Mouse (Mus musculus): ENCODE data around the gene Abcc9. TPM values are rescaled to one million over a fixed set of nuclear protein-coding genes. Genes with fewer than 3 reads are reported as not detected.

Abcc9 gene
- polyA plus RNA-seq, 1 experiment: 0.36 TPM

DNA sequence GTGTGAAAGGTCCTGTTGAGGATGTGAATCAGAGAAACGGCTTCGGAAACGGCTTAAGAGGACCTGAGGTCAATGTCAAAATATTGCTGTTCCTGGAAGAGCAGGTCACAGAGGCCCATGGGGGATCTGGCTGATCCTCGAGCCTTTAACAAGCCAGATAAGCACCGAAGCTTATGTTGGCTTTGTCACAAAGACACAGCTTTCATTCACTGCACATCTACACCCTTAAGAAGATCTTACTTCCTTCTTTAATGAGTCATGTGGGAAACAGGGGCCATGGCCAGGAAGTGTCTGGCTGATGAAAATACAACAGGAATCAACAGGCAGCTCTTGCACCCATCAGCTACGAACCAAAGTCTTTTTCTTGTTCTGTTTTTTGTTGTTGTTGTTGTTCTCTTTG is 6.3 kb upstream of the Abcc9 start:
- no peaks in the 10 kb centered on the region for H3K36me3 ChIP-seq (ENCODE audit: control insufficient read depth, insufficient read depth)
- no peaks in the 10 kb centered on the region for H3K79me2 ChIP-seq (ENCODE audit: control insufficient read depth, insufficient read depth)
- no peaks in the 10 kb centered on the region for H3K27me3 ChIP-seq (ENCODE audit: control insufficient read depth, insufficient read depth, insufficient read length)
- H3ac ChIP-seq (ENCODE audit: control insufficient read depth, insufficient read length): no peak overlapping the region
- TF ChIP-seq USF1 (IDR thresholded peaks at IDR 0.05; ENCODE audit: low read depth) (no peak), TCF12 (IDR thresholded peaks at IDR 0.05; ENCODE audit: insufficient read depth, poor library complexity, severe bottlenecking) (no peak), POLR2AphosphoS2 (IDR thresholded peaks at IDR 0.05; ENCODE audit: insufficient read length, low read depth) (no peak)
- no peak overlapping the region for H3K4me3 ChIP-seq
- H3K4me2 ChIP-seq (ENCODE audit: low read depth): no peak overlapping the region

DNA sequence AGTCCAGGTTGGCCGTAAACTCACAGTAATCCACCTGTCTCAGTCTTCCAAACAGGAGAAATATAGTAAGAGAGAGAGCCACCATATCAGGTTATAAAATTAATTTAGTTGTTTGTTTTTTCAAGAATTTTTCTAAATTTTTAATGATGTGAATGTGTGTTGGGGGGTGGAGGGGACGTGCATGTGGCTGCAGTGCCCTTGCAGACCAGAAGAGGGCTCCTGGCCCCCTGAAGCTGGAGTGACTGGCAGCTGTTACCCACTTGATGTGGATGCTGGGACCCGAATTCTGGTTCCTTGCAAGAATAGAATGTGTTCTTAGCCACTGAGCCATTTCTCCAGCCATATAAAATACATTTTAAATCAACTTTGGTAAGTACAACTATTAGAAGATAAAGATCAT is 4.6 kb upstream of the Abcc9 start:
- Histone ChIP-seq H3K36me3 (ENCODE audit: control insufficient read depth, insufficient read depth) (no peaks in the 10 kb centered on the region), H3K4me2 (ENCODE audit: low read depth) (no peak overlapping the region), H3K27me3 (ENCODE audit: control insufficient read depth, insufficient read depth, insufficient read length) (peaks cover 5% of the 10 kb centered on the region), H3ac (ENCODE audit: control insufficient read depth, insufficient read length) (no peak overlapping the region), H3K4me3 (no peak overlapping the region), H3K79me2 (ENCODE audit: control insufficient read depth, insufficient read depth) (no peaks in the 10 kb centered on the region)
- TF ChIP-seq USF1 (IDR thresholded peaks at IDR 0.05; ENCODE audit: low read depth) (no peak), SRF (IDR thresholded peaks at IDR 0.05; ENCODE audit: control insufficient read depth, insufficient read length, low read depth) (no peak), CEBPB (IDR thresholded peaks at IDR 0.05; ENCODE audit: insufficient read depth, poor library complexity, severe bottlenecking) (no peak), E2F4 (IDR thresholded peaks at IDR 0.05; ENCODE audit: insufficient read depth) (no peak), TCF12 (IDR thresholded peaks at IDR 0.05; ENCODE audit: insufficient read depth, poor library complexity, severe bottlenecking) (no peak)

DNA sequence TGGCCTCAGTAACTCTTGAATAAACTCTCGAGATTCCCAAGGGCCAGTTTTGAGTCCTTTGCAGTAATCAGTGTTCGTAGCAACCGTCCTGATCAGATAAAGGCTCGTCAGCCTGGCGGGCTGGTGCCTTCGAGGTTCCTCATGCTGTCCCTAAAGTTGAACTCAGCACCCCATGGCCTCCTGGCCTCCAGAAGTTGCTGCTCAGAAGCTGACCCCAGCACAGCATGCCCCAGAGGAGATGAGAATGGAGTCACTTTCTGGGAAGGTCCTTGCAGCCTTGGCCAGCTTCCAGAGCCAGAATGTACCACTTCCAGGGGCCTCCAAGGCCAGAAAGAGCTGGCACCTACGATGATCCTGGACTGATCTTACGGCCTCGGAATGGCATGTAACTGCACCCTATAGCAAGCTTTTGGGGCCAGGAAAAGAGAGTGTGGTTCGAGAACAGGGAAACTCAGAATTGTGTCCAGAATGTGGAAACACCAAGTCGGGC is 1.4 kb upstream of the Abcc9 start:
- no peak overlapping the region for H3ac ChIP-seq (ENCODE audit: control insufficient read depth, insufficient read length)
- H3K27me3 ChIP-seq (ENCODE audit: control insufficient read depth, insufficient read depth, insufficient read length): peaks cover 5% of the 10 kb centered on the region
- H3K4me3 ChIP-seq: no peak overlapping the region
- no peaks in the 10 kb centered on the region for H3K79me2 ChIP-seq (ENCODE audit: control insufficient read depth, insufficient read depth)
- no peak overlapping the region for H3K4me2 ChIP-seq (ENCODE audit: low read depth)
- H3K36me3 ChIP-seq (ENCODE audit: control insufficient read depth, insufficient read depth): no peaks in the 10 kb centered on the region
- TF ChIP-seq MYOG (IDR thresholded peaks at IDR 0.05; ENCODE audit: control insufficient read depth in 1 of 3, insufficient read depth in 1 of 3, insufficient read length in 2 of 3, low read depth in 2 of 3) (no peak), CEBPB (IDR thresholded peaks at IDR 0.05; ENCODE audit: insufficient read depth, poor library complexity, severe bottlenecking) (no peak), USF1 (IDR thresholded peaks at IDR 0.05; ENCODE audit: low read depth) (no peak), MYOD1 (IDR thresholded peaks at IDR 0.05; ENCODE audit: control insufficient read depth in 1 of 3, insufficient read length in 2 of 3, low read depth in 2 of 3) (no peak), SRF (IDR thresholded peaks at IDR 0.05; ENCODE audit: control insufficient read depth, insufficient read length, low read depth) (no peak), REST (IDR thresholded peaks at IDR 0.05; ENCODE audit: insufficient read depth, insufficient read length) (no peak), MAX (IDR thresholded peaks at IDR 0.05; ENCODE audit: low read depth) (no peak), TCF12 (IDR thresholded peaks at IDR 0.05; ENCODE audit: insufficient read depth, poor library complexity, severe bottlenecking) (no peak)

DNA sequence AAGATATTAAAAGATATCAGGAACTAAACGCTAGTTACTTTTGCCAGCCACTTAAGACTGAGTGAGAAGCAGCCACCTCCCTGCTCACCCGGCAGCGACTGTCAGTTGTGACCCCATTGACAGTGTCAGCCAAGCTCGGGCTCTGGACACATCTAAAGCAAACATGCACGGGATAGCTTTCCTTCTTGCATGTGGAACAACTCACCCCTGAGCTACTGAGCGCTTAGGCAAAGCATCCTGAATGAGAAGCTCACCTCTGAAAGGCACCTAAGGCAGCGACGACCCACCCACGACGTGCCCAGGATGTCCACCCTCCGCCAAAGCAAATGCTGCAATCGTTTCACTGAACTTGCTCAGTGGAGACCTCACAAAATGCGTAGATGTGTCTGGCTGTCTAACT is 954 bp downstream of the Abcc9 start:
- H3K4me2 ChIP-seq (ENCODE audit: low read depth): no peak overlapping the region
- TF ChIP-seq TCF3 (IDR thresholded peaks at IDR 0.05; ENCODE audit: insufficient read length, low read depth) (no peak), POLR2A (IDR thresholded peaks at IDR 0.05; ENCODE audit: insufficient read length, low read depth) (no peak), MYOD1 (IDR thresholded peaks at IDR 0.05; ENCODE audit: control insufficient read depth in 1 of 3, insufficient read length in 2 of 3, low read depth in 2 of 3) (no peak), E2F4 (IDR thresholded peaks at IDR 0.05; ENCODE audit: insufficient read depth) (no peak), REST (IDR thresholded peaks at IDR 0.05; ENCODE audit: insufficient read depth, insufficient read length) (no peak), CEBPB (IDR thresholded peaks at IDR 0.05; ENCODE audit: insufficient read depth, poor library complexity, severe bottlenecking) (no peak), MYOG (IDR thresholded peaks at IDR 0.05; ENCODE audit: control insufficient read depth in 1 of 3, insufficient read depth in 1 of 3, insufficient read length in 2 of 3, low read depth in 2 of 3) (no peak), USF1 (IDR thresholded peaks at IDR 0.05; ENCODE audit: low read depth) (no peak), TCF12 (IDR thresholded peaks at IDR 0.05; ENCODE audit: insufficient read depth, poor library complexity, severe bottlenecking) (no peak), POLR2AphosphoS2 (IDR thresholded peaks at IDR 0.05; ENCODE audit: insufficient read length, low read depth) (no peak)
- H3K36me3 ChIP-seq (ENCODE audit: control insufficient read depth, insufficient read depth): no peaks in the 10 kb centered on the region
- H3ac ChIP-seq (ENCODE audit: control insufficient read depth, insufficient read length): no peak overlapping the region
- H3K27me3 ChIP-seq (ENCODE audit: control insufficient read depth, insufficient read depth, insufficient read length): peaks cover 5% of the 10 kb centered on the region
- H3K4me3 ChIP-seq: no peak overlapping the region
- no peaks in the 10 kb centered on the region for H3K79me2 ChIP-seq (ENCODE audit: control insufficient read depth, insufficient read depth)

DNA sequence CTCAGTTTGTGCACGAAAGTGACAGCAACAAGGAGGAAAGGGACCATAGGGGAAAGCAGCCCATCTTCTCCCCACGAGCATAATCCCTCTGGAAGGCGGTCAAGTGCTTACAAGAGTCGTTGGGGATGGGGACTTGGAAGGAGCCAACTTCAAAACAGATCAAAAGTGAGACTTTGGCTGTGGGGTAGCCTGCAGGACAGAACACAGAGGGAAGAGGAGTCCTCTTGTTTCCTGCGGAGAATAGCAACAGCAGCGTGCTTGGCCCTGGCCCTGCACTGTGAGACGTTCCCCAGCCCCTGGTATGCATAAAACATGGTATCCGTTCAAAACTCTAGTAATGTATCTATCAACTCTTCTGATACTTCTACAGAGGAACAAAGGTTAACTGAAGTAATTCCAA is 1.4 kb downstream of the Abcc9 start:
- H3ac ChIP-seq (ENCODE audit: control insufficient read depth, insufficient read length): no peak overlapping the region
- H3K79me2 ChIP-seq (ENCODE audit: control insufficient read depth, insufficient read depth): no peaks in the 10 kb centered on the region
- H3K36me3 ChIP-seq (ENCODE audit: control insufficient read depth, insufficient read depth): no peaks in the 10 kb centered on the region
- H3K27me3 ChIP-seq (ENCODE audit: control insufficient read depth, insufficient read depth, insufficient read length): peaks cover 5% of the 10 kb centered on the region
- TF ChIP-seq MYOG (IDR thresholded peaks at IDR 0.05; ENCODE audit: control insufficient read depth in 1 of 3, insufficient read depth in 1 of 3, insufficient read length in 2 of 3, low read depth in 2 of 3) (no peak), TCF12 (IDR thresholded peaks at IDR 0.05; ENCODE audit: insufficient read depth, poor library complexity, severe bottlenecking) (no peak), POLR2A (IDR thresholded peaks at IDR 0.05; ENCODE audit: insufficient read length, low read depth) (no peak), REST (IDR thresholded peaks at IDR 0.05; ENCODE audit: insufficient read depth, insufficient read length) (no peak), E2F4 (IDR thresholded peaks at IDR 0.05; ENCODE audit: insufficient read depth) (no peak), USF1 (IDR thresholded peaks at IDR 0.05; ENCODE audit: low read depth) (no peak), MAX (IDR thresholded peaks at IDR 0.05; ENCODE audit: low read depth) (no peak), POLR2AphosphoS2 (IDR thresholded peaks at IDR 0.05; ENCODE audit: insufficient read length, low read depth) (no peak), CEBPB (IDR thresholded peaks at IDR 0.05; ENCODE audit: insufficient read depth, poor library complexity, severe bottlenecking) (no peak), MYOD1 (IDR thresholded peaks at IDR 0.05; ENCODE audit: control insufficient read depth in 1 of 3, insufficient read length in 2 of 3, low read depth in 2 of 3) (no peak), SRF (IDR thresholded peaks at IDR 0.05; ENCODE audit: control insufficient read depth, insufficient read length, low read depth) (no peak), TCF3 (IDR thresholded peaks at IDR 0.05; ENCODE audit: insufficient read length, low read depth) (no peak)
- no peak overlapping the region for H3K4me2 ChIP-seq (ENCODE audit: low read depth)
- no peak overlapping the region for H3K4me3 ChIP-seq
